Mouse (Mus musculus) liver, adult 2 months (tissue): ENCODE results near the gene Rabep2.

Experiments
- CTCF ChIP-seq: fragments of 200-500 bp; IDR thresholded peaks from 2 replicates; pipeline ENCODE4 v1.5.1; 2011; ENCODE audit warnings: low read depth, low read length, control low read depth
- POLR2A ChIP-seq: fragments of 200-500 bp; IDR thresholded peaks from 2 replicates; pipeline ENCODE4 v1.6.1; 2011; ENCODE audit warnings: low read length, control low read depth; ENCODE audit not compliant: insufficient read depth; ENCODE audit errors: extremely low read depth

DNA sequence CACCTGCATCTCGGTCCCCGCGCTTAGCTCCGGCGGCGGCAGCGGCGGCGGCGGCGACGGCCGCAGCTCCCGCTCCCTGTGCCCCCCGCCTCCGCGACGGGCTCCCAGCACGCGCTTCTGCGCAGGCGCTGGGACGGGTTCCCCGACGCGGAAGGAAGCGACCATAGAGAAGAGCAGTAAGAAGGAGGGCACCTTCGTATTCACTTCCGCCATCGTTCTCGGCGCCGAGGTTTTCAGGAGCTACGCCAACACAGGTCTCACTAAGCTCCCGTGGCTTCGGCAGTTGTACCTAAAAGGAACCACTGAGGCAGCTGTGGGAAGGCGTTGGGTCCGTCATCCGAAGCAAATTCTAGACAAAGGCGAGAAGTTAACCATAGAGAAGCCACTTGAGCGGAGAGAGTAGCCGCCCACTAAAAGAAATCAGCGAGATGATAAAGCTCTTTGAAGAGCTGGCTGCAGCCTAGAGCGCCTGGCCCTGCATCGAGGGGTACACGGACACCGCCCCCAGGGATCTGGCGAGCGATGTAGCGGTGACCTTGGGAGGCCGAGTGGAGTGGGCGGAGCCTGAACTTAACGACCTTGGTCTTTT lies 46.5 kb downstream of the Rabep2 start, which contains the start of gene Sh2b1:
- 0 out of 2 replicates have a peak, but pooled peaks have one; percentile 27 for TF ChIP-seq POLR2A
- TF ChIP-seq CTCF, result peak; percentile 35
